Mouse (Mus musculus) T-helper 2 cell (primary cell): ENCODE results near the gene Mapk13.
"Not testable (repeated sequence)": the region's sequence is repeated elsewhere in the genome, so short reads cannot be mapped to it uniquely, and the experiment has no call there.

Source experiments
- in situ Hi-C: fragments of 300-600 bp; cut with MboI, MseI; formaldehyde crosslinking; loops from one replicate; pipeline ENCODE4 v1.15.1; 2025; ENCODE audit warnings: high pct_unique_total_duplicates

Mapk13 gene

GRCm38 (mm10) chr17:28769121-28769874 lies at the start of gene Mapk13:
Mapk13 (plus strand) TSS chr17:28769297.
- in situ Hi-C loops, result loop anchor here (5.0 kb wide), 1 partner anchor 88 kb away; the partner anchor contains the start of gene Pnpla1

- in situ Hi-C loops, result no loop called here
Observed at GRCm38 (mm10) chr17:28725783-28726182, 43.3 kb upstream of the Mapk13 start, which contains the start of gene AC170998.1. AC170998.1 (plus strand) TSS chr17:28726083.

GRCm38 (mm10) chr17:28727511-28727910 lies 41.6 kb upstream of the Mapk13 start:
- in situ Hi-C loops, result not testable (repeated sequence)

GRCm38 (mm10) chr17:28735317-28736105 lies 33.6 kb upstream of the Mapk13 start:
- in situ Hi-C loops, result no loop called here

- in situ Hi-C loops, result no loop called here
Observed at GRCm38 (mm10) chr17:28736486-28736885, 32.6 kb upstream of the Mapk13 start.

- in situ Hi-C loops, result no loop called here
Observed at GRCm38 (mm10) chr17:28737973-28738372, 31.1 kb upstream of the Mapk13 start.

GRCm38 (mm10) chr17:28739244-28739643 lies 29.9 kb upstream of the Mapk13 start:
- in situ Hi-C loops, result no loop called here

GRCm38 (mm10) chr17:28743145-28743866 lies 25.8 kb upstream of the Mapk13 start:
- in situ Hi-C loops, result no loop called here

- in situ Hi-C loops, result no loop called here
Observed at GRCm38 (mm10) chr17:28743916-28744315, 25.2 kb upstream of the Mapk13 start.

GRCm38 (mm10) chr17:28745773-28746172 lies 23.3 kb upstream of the Mapk13 start:
- in situ Hi-C loops, result no loop called here

GRCm38 (mm10) chr17:28748001-28748400 lies 21.1 kb upstream of the Mapk13 start:
- in situ Hi-C loops, result no loop called here

GRCm38 (mm10) chr17:28750580-28750979 lies 18.5 kb upstream of the Mapk13 start:
- in situ Hi-C loops, result no loop called here

GRCm38 (mm10) chr17:28756447-28756846 lies 12.7 kb upstream of the Mapk13 start:
- in situ Hi-C loops, result no loop called here

- in situ Hi-C loops, result no loop called here
Observed at GRCm38 (mm10) chr17:28757470-28757869, 11.6 kb upstream of the Mapk13 start.

GRCm38 (mm10) chr17:28760736-28761312 lies 8.3 kb upstream of the Mapk13 start:
- in situ Hi-C loops, result no loop called here

- in situ Hi-C loops, result no loop called here
Observed at GRCm38 (mm10) chr17:28761871-28762270, 7.2 kb upstream of the Mapk13 start.

- in situ Hi-C loops, result loop anchor here (5.0 kb wide), 1 partner anchor 91 kb away; the partner anchor contains the start of gene Pnpla1
Observed at GRCm38 (mm10) chr17:28766203-28766602, 2.9 kb upstream of the Mapk13 start.

GRCm38 (mm10) chr17:28766781-28767515 lies 2.1 kb upstream of the Mapk13 start:
- in situ Hi-C loops, result loop anchor here (5.0 kb wide), 1 partner anchor 90 kb away; the partner anchor contains the start of gene Pnpla1

GRCm38 (mm10) chr17:28769875-28770421 lies 851 bp downstream of the Mapk13 start:
- in situ Hi-C loops, result loop anchor here (5.0 kb wide), 1 partner anchor 87 kb away; the partner anchor contains the start of gene Pnpla1

- in situ Hi-C loops, result no loop called here
Observed at GRCm38 (mm10) chr17:28771289-28771688, 2.2 kb downstream of the Mapk13 start.
